Mouse (Mus musculus) inflammation-experienced regulatory T-cells, adult 6 months (primary cell): ENCODE results near the gene Usp12. TPM values are rescaled to one million over a fixed set of nuclear protein-coding genes. Genes with fewer than 3 reads are reported as not detected.
"Not testable (repeated sequence)": the region's sequence is repeated elsewhere in the genome, so short reads cannot be mapped to it uniquely, and the experiment has no call there.

Experiments
- ATAC-seq: one replicate; pipeline ENCODE4 v1.8.0; 2017
- polyA plus RNA-seq, 3 experiments: library from polyadenylated mRNA; unstranded; fragments of 100-300 nt; shearing (Covaris generic); gene quantifications; one replicate each; pipeline ENCODE4 v1.2.1; 2017

Gene Usp12
- polyA plus RNA-seq, 3 experiments from 2014 or later: 4.5 to 6.7 (median 5.8) TPM

DNA sequence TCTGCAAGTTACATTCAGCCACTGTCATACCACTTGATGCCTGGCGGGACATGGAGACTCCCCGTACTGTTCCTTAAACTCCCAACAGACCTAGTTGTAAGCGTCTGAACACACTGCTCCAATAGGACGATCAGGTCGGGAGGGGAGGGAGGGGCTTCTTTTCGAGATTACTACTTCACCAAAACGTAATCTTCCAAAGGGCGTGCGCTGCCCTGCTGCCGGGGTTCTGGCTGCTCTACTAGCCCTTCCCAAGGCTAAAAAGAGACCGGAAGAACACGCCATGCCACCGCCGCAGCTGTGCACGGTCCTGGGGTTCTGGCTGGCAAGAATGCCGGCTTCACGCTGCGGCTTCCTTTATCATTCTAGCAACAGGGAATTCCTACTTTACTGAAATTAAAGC is 58.5 kb downstream of the Usp12 start:
- no peak for ATAC-seq

DNA sequence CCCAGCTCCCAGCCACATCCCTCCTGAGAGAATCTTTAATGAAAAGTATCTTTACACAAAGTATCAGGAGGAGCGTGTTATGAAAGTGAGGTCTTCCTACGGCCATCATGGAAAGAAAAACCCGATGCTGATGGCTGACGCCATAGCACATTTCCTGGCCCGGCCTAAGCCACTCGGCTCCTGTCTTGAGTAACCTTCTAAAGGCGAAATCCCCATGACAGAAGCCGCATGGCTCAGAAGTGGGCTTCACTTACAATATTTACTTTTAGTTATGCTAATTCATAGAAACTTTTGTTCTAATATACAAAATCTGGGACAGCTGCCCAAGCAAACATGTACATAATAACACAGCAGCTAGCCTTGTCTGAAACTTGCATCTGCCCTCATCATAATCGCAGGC is 59.8 kb downstream of the Usp12 start:
- ATAC-seq: not testable (repeated sequence)

DNA sequence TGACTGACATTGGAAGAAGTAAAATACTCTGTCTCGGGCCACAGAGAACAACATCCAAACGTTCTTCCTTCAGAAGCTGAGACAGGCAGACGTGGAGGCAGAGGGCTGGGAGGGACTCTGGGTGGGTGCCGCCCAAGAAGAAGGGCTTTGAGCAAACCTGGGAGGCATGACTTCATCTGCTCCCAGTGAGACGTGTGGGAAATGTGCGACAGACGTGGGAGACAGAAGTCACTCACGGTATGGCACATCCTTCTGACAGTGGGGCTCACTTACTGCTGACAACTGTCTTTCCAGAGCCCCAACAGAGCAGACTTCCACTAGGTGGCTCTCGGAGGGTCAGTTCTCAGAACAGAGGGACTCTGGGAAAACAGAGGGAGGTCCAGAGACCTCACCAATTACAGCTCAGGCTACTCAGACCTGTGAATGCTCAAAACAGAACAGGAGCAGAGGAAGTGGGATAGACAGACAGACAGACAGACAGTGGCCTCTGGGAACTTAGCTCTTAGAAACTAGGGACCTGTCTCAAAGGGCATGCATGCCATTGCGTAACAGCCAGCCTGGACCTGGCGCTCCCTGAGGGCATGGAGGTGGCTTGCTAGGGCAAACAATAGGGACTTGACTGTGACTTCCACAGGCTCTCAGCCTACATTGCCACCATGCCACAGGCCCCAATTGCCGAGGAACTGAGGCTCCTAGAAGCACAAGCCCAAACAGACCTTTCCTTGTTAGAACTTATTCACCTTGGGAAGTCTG is 60.7 kb downstream of the Usp12 start:
- ATAC-seq: no peak

DNA sequence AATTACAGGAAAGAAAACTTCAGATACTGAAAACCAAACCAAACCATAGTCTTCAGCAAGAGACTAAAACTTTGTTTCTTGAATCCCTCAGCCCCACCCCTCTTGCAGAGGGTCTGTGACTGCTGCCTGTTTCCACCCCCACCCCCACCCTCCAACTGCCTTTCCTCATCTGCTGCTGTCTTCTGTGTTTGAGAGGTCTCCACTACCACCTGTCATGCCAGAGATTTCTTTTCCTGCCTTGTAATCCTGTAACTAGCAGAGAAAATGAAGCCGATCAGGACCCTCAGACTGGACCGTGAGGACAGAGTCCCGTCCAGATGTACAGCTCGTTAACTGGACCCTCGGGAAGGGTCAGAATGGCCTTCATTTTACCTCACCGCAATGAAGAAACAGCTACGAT is 61.4 kb downstream of the Usp12 start:
- no peak for ATAC-seq

DNA sequence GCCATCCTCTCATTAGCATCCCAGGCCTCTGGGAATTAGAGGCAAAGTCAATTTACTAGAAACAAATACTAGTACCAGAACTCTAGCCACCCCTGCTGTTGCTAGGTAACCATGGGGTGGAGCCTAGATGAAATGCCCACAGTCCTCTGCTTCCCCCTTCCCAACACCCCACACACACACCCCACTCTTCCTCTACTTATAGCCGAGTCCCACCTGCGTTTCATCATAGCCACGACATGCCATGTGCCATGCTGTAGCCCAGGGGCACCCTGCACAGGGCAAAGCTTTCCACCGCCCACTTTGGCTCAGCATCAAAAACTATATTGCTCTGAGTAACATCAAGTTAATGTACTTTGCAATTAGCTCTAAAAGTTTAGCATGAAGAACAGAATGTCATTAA is 67.8 kb downstream of the Usp12 start:
- ATAC-seq: no peak

DNA sequence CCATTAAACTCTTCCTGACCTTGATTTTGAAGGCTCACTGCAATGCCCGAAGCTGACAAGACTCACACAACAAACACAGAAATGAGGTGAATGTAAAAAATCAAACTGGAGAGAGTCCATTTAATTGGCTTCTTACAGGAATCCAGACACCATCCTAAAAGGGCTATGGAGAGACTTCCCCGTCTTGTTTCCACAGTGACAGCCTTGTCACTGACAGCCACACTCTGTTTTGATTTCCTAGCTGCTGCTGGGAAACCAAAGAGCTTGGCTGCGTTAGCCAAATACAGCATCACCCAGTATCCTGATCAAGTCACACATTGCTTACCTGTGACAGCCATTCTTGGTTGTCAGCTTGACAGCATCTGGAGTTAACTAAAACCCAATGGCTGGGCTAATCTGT is 69.8 kb downstream of the Usp12 start:
- no peak for ATAC-seq

DNA sequence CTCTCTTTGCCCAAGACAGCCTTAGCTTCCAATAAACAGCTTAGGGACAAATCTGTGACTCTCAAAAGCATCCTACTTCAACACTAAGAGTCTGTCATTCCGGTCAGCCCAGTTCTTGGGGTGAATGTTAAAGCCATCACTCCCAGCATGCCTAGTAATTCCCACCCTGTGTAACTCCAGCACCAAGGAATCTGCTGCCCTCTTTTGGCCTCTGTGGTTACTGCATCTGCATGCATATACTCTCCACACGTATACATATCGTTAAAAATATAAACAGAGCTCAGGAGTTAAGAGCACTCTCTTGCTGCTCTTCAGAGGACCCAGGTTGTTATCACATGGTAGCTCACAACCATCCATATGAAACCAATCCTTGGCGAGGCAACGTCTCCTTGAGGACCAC is 71.4 kb downstream of the Usp12 start:
- ATAC-seq: no peak

DNA sequence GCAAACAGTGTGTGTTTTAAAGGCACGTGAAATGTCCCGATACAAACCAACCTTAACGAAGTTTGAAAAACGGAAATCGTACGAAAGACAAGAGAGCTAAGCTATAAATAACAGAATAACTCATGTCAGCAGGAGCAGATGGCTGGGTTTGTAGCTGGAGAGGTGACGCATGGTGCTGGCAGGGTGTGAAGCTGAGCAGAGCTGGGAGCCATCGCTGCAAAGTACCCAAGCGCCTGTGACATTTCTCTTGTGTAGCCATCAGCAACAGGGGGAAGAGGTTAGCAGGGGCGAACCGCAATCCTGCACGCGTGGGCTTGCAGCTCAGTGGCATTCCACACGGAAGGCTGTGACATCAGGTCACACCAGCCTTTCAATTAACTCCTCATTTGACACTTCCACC is 72.6 kb downstream of the Usp12 start:
- no peak for ATAC-seq

DNA sequence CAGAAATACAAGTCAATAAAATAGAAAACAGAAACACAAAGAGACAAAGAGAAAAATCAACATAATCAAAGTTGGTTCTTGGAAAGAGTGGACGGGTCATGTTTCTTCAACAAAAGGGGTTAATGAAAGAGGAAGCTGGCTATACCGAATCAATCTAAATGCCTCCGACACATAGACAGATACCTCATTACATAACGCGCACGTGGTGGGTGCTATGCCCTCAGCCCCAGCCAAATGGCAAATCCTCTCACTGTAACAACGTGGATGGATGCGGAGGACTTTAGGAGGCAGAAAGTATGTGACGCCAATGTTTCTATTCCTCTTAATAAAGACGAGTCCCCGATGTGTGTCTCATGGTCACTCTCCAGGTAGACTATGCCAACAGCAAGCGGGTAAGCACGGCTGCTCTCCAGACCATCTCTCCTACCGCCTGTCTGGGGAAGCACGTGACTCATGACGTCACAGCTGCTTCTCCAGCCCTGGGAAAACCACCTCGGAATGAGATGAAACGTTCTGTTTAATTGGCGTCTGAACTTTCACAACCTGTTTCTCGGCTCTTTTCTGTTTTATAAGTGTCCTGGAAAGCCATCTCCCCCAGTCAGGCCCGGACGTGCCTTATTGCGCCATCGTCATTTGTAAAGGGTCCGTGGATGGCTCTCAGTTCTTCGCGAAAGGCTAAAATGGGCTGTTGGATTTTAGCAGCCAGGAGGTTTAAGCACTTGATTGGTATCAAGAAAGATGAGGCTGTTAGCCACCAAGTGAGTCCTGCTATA is 75.0 kb downstream of the Usp12 start:
- ATAC-seq: no peak

DNA sequence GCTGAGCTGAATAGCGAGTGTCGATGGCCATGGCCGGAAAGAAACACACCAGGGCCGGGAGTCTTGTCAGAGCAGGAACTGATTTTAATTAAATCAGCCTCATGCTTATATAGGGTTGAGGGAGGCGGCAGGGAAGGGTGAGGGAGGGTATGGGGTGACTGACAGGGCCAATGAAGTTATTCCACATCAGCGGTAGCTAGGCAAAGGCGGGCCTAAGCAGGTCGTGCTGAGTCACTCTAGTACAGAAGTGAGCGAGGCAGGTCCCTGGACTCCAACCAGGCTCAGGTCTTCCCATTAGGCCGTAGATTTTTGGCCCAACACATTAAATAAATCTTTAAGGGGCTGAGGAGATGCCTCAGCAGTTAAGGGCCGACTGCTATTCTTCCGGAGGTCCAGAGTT is 81.0 kb downstream of the Usp12 start:
- ATAC-seq: no peak

DNA sequence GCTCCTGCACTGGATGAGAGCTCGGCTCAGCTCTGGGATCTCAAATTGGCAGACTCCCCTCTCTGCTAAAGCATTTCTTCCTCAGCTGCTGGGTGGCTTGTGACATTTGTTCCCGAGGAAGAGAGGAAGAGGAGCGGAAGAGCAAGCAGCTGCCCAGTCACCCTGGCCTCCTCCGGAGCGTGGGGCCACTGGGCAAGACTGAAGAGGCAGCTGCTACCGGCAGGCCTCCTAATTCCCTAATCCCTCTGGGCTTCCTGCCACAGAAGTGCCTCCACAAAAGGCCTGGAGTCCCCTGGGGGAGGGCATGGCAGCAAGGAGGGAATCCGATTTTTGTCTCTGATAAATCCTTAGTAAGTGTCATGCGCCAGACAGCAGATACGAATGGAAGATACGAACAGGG is 81.7 kb downstream of the Usp12 start:
- ATAC-seq: no peak

DNA sequence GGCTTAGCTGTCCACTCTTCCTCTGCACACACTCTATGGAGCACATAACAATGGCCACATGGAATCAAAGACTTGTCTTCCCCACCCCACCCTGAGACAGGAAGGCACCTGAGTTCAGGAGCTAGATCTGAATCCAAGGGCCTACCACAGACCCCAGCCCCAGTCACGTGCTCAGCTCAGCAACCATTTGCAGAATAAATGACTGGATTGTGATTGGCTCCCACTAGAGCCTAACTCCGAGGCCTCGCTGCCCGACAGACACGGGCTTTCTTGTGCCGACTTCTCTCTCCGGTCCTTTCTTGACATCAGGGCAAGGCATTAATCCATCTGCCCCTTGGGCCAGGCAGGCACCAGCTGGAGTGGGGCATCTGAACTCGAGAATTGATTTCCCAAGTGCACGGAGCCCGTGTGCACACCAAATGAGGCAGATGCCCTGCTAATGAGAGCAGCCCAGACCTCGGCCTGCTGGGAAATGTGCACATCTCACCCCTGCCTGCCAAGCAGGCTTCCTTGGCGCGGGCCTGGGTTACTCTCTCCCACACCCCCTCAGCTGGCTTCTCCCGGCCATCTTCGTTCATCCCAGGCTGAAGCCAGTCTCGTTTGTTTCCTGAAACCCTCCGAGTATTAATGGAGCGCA is 82.4 kb downstream of the Usp12 start:
- ATAC-seq: no peak

DNA sequence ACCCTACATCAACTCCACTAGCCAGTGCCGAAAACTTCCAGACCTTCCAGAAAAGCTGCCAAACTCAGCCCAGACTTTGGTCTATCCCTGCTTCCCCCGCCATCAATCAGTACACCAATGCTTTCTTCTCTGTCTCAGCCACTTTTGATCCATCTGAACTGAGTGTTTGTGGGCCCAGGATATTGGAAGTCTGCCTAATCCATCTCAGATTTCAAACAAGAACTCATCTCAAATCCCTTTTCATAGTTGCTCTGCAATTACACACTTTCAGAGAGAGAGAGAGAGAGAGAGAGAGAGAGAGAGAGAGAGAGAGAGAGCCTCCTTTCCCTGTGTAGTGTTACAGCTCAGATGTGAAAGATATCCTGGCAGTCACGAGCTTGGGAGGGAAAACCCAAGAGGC is 85.4 kb downstream of the Usp12 start:
- ATAC-seq: no peak

DNA sequence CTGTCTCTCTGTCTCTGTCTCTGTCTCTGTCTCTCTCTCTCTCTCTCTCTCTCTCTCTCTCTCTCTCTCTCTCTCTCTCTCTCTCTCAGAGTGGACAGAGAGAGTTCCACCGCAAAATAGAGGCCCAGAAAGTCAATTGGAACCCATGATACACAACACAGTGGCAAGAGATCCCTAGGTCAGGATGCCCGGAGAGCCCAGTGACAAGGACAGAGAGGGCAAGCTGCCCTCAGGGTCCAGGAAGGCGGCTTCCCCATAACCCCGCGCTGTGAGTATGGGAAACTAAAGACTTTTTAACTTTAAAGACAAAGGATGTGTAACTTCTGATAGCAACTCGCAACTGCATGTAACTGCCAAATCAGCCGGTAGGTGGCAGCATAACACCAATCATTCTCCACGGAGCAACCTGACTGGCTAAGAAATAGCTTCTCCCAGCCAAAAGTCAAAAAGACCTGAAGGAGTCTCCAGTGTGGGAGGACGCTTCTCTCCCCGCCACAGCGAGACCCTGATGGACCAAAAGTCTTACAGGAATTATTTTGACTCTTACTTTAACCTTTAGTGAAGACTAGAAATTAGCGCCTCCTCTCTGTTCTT is 88.9 kb downstream of the Usp12 start:
- peak; percentile 78 for ATAC-seq

DNA sequence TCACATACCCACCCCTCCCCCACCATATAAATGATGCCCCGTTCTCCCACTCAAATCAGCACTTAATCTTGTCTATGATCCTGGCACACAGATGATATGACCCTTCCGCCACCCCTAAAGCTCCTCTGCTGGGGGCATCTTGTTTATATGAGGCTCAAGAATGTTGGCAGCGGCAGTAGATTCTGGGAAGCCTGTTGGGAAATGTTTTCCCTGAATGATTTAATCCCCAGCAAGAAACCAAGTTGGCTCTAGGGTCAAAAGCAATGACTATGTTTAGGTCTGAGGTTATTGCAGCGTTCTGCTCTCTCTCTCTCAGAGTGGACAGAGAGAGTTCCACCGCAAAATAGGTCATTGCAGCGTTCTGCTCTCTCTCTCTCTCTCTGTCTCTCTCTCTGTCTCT is 89.4 kb downstream of the Usp12 start:
- no peak for ATAC-seq

DNA sequence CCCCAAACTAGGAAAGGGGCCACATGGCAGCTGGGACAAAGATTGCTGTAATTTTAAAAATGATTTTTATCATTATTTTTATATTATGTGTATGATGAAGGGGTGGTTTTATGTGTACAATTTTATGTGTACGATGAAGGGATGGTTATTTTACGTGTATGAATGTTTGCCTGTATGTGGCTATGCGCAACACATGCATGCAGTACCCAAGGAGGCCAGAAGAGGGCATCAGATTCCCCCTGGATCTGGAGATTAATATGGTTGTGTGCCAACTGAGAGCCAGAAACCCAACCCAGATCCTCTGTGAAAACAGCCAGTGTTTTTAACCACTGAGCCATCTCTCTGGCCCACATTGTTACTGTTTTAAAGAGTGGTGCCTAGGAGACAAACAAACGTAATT is 90.6 kb downstream of the Usp12 start:
- ATAC-seq: no peak

DNA sequence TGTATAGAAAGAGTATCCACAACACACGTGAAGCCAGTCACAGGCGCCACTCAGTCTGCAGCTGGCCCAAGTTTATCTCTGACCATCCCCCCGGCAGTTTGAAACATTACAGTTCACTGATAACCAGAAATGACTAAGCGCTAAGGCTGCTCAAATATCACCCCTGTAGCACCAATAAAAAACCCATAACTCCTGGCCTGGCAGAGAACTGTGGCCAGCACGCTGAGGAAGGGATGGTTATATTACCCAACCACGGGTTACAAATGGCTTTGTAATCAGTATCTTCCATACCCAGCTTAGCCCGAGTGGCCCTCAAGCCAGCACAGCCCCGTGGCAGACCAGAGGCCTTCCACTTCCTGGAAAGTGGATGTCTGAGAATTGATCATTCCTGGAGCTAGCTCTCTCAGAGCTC is 91.1 kb downstream of the Usp12 start:
- ATAC-seq: no peak

DNA sequence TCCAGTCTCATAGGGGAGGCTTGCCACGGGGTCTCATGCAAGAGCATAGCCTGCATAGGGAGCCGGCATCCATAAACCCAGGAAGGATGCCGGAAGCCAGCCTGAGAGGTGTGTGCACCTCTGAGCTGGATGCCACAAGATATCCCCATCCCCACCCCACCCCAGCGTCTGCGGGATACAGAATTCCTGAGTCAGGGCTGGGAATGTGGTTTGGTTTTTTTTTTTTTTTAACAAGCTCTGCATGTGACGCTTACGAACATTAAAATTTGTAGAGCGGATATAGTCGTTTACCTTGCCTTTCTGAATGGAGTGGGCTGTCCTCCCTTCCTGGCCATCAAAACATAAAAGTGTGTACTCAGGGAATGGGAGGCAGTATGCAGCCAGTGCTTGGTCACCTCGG is 94.7 kb downstream of the Usp12 start:
- ATAC-seq: no peak

DNA sequence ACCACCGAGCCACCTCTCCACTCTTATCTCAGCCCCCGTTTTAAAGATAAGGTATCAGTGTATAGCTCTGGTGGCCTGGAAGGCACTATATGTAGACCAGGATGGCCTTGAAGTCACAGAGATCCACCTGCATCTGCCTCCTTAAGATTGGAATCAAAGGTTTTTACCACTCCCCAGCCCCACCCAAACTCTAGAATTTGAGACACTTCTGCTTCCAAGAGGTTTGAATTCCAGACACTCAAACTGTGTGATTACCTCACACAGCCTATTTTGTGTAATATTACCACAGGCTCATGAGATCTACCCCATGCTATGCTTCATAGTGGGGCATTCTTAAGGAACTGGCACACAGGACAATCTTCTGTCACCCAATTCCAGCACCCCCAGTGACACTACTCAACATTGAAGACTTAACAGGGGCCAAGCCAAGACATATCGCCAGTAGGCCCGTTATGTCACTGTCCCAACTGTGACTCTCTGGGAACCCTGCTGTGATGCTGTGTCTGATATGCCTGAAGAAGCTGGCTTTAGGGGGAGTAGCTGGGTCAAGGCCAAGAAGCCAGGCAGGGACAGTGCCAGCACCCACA is 95.3 kb downstream of the Usp12 start:
- ATAC-seq: no peak

DNA sequence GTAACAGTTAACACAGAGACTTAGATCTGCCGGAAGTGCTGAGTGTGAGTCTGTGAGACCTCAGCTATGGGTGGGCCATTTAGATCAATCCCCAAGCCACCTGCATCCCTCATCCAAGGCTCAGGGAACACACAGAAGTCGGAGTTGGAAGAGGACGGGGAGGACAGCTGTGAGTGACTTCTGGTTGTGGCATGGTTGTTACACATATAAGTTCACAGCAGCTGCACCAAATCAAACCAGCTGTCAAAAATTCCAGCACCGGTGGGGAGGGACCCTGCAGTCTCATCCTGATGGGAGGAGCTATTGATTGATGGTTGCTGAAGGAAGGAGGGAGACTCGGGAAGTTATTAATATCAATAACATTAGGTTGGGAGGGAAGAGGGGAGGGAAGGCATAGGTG is 99.3 kb downstream of the Usp12 start:
- ATAC-seq: no peak

DNA sequence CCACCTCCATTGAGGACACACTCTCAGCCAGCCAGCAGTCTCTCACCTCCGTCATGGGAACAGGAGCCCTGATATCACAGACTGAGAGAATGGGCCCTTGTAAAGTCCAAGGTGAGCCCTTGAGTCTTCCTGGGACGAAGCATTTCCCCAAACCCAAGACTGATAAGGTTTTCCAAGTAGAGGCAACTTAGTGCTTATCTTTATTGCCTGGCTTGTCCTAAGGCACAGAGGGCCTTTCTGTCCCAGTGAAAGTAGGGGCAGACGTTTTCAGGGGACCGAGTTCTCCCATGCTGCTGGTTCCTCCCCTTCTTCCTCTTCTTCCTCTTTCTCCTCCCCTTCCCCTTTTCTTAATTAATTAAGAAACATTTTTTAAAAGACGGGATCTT is 101.8 kb downstream of the Usp12 start:
- ATAC-seq: no peak

DNA sequence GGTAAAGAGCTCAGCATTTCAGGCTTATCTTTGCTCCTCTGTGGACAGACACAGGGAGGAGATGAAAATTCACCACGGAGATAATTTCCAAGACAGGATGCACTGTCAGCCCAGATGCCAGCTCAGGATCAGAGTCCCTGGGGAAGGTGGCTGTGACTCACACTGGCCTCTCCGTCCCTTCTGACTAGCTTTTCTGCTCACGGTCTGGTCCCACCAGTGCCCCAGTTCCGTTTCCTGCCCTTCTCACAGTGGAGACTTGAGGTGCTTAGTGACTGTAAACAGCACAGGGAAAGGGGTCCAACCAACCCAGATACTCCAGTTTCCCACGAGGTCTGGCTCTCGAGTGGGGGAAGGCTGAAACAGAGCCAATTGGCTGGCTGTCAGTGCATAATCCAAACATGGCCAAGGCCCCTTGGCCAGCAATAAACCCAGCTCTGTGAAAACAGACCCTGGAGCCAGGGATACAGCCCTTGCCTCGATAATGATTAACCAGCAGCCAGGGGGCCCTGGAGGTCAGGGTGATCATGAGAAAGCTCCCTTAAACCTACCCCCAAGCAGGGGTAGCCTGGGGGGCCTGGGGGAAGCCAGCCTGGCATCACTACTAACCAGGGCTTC is 102.3 kb downstream of the Usp12 start:
- no peak for ATAC-seq

DNA sequence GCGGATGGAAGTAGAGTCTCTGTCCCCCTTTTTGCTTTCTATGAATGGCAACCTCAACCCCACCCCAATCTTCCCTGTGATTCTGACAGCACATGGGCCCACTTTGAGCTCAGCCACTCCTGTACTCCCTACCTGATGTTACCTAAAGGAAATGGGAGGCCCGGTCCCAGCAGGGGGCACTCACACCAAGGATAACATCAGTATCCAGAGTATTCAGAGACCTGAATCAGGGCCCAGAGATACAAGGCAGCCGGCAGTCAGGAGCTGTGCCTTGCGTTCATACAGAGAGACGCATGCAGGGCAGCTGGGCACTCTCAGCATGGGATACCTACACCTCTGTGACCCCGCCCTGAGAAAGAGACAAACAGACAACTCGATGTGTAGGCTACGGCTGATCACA is 103.1 kb downstream of the Usp12 start:
- no peak for ATAC-seq
